Mouse (Mus musculus): ENCODE results near the gene Pde4c.

Gene Pde4c

GRCm38 (mm10) chr8:70752000-70752764, 28.7 kb downstream of the Pde4c start:
- no peak for DNase-seq (ENCODE audit: low read depth, low spot score)

GRCm38 (mm10) chr8:70753151-70753550, 29.6 kb downstream of the Pde4c start:
- DNase-seq (ENCODE audit: low read depth, low spot score) = no peak

- peak; percentile 94 for DNase-seq (ENCODE audit: low read depth, low spot score)
These were observed 30.7 kb downstream of the Pde4c start, which contains the start of gene Rab3a for GRCm38 (mm10) chr8:70754043-70754870. Rab3a (plus strand) TSS chr8:70754679.

GRCm38 (mm10) chr8:70754871-70755660, 31.5 kb downstream of the Pde4c start:
- no peak for DNase-seq (ENCODE audit: low read depth, low spot score)

GRCm38 (mm10) chr8:70755661-70756475, 32.3 kb downstream of the Pde4c start:
- DNase-seq (ENCODE audit: low read depth, low spot score) = no peak

GRCm38 (mm10) chr8:70756476-70757040, 33.0 kb downstream of the Pde4c start:
- DNase-seq (ENCODE audit: low read depth, low spot score) = no peak

- DNase-seq (ENCODE audit: low read depth, low spot score) = no peak
These were observed 34.2 kb downstream of the Pde4c start for GRCm38 (mm10) chr8:70757523-70758307.

- DNase-seq (ENCODE audit: low read depth, low spot score) = no peak
These were observed 34.7 kb downstream of the Pde4c start for GRCm38 (mm10) chr8:70758308-70758615.

GRCm38 (mm10) chr8:70758616-70759561, 35.4 kb downstream of the Pde4c start:
- DNase-seq (ENCODE audit: low read depth, low spot score) = no peak

- DNase-seq (ENCODE audit: low read depth, low spot score) = no peak
These were observed 36.8 kb downstream of the Pde4c start for GRCm38 (mm10) chr8:70760350-70760749.

GRCm38 (mm10) chr8:70760775-70761406, 37.4 kb downstream of the Pde4c start, which contains the start of gene Mpv17l2:
Mpv17l2 (minus strand) TSS chr8:70760946.
- peak; percentile 96 for DNase-seq (ENCODE audit: low read depth, low spot score)

GRCm38 (mm10) chr8:70762118-70762517, 38.6 kb downstream of the Pde4c start:
- no peak for DNase-seq (ENCODE audit: low read depth, low spot score)

- DNase-seq (ENCODE audit: low read depth, low spot score) = no peak
These were observed 39.8 kb downstream of the Pde4c start for GRCm38 (mm10) chr8:70763354-70763753.

GRCm38 (mm10) chr8:70764026-70764425, 40.5 kb downstream of the Pde4c start:
- no peak for DNase-seq (ENCODE audit: low read depth, low spot score)

- DNase-seq (ENCODE audit: low read depth, low spot score) = no peak
These were observed 41.2 kb downstream of the Pde4c start for GRCm38 (mm10) chr8:70764676-70765075.

- DNase-seq (ENCODE audit: low read depth, low spot score) = no peak
These were observed 41.8 kb downstream of the Pde4c start for GRCm38 (mm10) chr8:70765329-70765728.

GRCm38 (mm10) chr8:70765838-70766570, 42.5 kb downstream of the Pde4c start:
- no peak for DNase-seq (ENCODE audit: low read depth, low spot score)

Data from retina, adult 2 months (tissue).